Mouse (Mus musculus) adipocyte (in vitro differentiated cells): ENCODE results near the gene Sub1.

Source experiments
- DNase-seq: peaks from one replicate; pipeline ENCODE4 v3.0.0-alpha.2; 2016; ENCODE audit warnings: low spot score

Sub1 gene

DNA sequence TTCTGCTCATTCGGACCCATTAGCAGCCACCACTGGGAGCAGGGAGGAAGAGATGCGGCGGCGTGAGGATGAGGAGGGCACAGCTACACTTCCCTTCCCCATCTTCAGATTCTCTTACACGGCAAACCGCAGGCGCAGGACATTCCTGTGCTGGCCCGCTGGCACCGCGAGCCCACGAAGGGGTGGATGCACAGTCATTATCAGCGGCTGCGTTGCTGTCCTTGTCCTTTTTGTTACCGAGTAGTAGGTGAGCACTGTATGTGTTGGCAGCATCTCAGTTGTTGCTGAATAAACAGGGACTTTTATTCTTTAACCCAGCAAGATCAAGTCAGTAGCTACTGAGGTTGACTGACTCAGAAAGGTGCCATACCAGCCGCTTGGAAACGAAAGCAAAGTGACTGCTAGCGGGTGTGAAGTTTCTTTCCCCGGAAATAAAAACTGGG lies 13.8 kb upstream of the Sub1 start:
- DNase-seq, result no peak

DNA sequence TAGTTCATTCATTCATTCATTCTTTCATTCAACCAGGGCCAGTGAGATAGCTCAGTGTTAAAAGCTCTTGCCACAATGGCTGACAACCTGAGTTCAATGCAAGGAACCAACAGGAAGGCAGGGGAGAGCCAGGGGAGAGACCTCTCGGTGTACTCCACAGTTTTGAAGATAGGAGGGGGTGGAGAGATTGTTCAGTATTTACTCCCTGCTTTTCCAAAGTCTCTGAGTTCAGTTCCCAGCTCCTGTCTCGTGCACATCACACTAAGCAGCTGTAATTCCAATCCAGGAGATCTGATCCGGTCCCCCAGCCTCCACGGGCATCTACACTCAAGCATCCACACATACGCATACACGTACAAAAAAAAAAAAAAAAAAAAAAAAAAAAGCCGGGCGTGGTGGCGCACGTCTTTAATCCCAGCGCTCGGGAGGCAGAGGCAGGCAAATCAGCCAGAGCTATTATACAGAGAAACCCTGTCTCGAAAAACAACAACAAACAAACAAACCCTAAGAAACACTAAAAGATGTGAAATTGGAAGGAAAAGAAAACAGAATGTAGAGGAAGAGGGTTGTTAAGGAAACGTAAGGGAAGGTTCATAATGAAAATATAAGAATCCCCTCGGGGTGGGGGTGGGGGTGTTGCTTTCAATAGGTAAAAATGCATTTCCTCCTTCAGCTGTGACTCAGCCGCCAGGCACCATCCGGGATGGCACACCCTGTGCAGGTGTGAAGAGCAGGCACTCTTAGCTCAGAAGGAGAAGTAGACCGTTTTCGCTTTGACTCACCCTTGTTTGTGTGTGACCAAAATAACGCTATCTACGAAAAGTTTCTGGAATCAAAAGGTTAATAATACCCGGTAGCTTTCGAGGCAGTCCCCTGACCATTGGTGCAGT lies 13.2 kb upstream of the Sub1 start:
- no peak for DNase-seq

DNA sequence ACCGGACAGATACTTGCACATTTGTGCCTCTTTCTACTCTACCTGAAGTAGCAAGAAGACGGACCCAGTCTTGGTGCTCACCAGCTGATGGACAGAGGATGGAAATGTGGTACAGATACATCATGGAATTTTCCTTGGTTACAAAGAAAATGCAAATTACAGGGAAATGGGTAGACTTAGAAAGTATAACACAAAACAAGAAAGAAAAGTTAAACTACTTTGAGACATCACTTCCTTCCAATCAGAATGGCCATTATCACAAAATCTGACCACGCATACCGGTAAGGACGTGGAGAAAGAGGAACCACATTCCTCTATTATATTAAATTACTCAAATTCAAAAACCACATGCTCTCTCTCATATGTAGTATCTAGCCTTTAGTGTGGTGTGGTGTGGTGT lies 12.1 kb upstream of the Sub1 start:
- no peak for DNase-seq

DNA sequence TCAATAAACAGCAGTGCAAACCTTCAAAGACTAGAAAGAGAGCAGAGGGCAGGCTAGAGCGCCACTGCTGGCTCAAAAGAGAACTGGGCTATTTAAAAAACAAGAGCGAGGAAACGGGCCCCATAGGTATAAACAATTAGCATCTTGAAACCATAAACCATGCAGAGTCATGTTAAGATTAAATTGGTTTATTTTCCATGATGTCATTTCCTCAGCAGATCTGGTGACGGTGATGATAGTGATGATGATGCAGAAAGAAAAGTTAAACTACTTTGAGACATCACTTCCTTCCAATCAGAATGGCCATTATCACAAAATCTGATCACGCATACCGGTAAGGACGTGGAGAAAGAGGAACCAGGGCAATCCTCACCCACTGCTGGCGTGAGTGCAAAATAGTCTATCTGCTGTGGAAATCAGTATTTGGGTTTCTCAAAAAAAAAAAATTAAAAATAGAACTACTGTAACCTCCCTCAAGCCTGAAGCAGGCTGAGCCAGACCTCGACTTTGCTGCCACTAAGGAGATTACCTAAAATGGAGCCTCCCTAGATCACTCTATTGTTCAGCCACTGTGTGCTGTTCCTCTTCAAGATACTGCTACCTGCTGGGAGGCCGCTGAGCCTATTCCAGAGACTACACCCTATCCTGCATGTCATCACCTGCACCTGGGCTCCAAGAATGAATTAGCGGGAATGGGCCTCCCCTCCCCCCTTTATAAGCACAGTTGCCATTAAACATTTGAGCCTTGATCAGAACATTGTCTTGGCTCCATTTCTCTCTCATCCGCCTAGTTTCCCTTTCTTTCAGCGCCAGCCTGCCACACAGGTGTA lies 11.4 kb upstream of the Sub1 start:
- DNase-seq, result no peak

DNA sequence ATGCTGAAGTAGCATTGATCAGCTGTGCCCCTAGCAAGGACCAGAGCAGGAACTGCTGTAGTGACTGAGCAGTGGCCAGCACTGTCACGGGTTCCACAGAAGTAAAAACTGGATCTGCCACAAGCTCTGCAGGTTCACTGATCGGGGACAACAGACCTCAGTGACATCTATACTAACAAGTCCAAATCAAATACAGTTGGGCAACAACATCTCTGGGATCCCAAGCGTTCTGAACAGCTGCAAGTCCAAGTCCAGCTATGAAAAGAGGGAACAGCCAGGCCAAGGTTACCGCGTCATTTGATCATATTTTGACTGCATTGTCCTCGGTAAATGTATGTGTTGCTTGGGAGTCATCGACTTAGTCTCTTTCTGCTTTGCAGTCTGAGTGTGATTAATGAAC lies 10.6 kb upstream of the Sub1 start:
- no peak for DNase-seq

DNA sequence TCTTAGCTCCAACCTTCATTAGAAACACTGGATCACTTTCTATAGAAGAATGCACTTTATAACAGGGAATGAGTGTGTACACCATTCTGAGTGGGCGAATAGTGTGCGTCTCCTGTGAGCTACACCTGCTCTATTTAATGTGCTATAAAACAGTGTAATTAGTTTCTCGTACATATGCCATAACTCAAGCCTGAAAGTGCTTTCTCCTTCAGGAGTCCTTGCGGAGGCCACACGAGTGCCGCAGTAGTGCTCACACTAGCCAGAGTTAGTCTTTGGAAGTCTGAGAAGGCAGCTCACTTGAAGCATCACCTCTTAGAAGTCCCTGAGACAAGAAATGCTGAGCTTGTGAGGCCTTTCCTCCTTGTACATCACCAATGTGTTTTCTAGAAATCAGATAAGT lies 9.4 kb upstream of the Sub1 start:
- DNase-seq, result no peak

DNA sequence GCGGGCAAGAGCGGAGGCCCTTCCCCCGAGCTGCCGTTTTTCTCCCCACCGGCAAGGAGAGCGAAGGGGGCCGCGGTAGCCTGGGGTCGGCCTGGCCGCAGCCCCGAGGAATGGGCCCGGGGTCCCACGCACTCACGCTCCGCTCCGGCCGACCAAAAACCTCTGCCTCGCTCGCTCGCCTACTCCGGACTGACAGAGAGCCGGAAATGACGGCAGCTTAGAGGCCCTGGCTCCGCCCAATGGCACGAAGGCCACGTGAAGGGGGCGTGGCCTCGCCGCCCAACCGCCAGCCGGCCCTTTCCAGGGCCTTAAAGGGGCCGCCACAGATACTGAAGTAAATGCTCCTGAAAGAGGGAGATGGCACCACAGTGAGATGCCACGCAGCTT lies 975 bp downstream of the Sub1 start:
- DNase-seq, result peak; percentile 95

DNA sequence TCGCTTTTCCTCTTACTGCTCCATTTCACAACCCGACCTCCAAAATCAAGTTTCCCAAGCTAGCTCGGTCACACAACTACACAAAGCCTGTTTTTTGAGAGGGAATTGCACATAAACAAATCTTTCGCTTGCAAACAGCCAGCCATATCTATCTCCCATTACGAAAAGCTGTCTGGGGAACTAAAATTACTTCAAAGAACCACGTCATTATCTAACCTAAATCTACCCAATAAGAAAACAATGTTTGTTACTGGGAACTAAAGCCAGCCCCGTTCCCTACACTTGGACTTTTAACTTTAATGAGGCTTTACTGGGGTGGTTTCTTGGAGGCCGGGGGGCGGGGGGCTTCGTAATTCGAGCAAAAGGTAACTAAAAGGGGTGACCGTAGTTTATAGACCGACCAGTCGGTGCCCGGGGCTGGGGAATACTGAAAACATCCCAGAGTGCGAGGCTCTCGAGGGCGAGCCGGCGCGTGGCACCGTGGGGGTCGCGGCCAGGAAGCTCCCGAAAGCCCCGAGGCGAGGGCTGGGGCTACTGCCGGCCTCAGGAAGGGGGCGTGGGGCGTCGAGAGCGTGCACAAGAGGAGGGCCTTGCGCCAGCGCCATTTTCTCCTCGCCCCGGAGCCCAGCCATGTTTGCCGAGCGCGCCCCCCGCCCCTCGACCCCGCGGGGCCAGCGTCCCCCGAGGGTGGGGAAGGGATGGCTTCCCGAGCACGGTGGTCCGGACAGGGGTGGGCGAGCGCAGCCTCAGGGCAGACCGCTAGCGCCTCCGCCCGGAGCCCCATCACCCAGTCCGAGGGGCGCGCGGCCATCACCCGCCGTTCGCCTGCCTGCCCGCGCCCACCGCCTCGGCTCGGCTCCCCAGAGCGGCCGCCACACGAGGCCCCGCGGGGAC lies 1.6 kb downstream of the Sub1 start:
- peak; percentile 57 for DNase-seq

DNA sequence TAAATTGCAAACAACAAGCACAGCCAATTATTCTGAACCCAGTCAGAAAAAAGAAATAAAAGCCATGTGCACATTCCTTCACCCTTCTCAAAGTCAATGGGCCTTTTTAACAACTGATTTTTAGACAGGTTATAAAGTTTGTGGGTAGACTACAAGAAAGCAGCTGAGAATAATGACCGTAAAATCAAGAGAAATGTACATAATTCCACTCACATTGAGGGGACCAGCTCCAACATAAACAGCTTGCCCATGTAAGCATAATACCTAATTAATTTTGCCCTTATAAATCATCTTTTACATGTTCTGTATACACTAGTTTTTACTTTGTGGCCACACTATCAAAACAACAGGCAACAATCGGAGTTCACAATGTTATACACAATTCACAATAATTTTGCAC lies 2.8 kb downstream of the Sub1 start:
- no peak for DNase-seq

DNA sequence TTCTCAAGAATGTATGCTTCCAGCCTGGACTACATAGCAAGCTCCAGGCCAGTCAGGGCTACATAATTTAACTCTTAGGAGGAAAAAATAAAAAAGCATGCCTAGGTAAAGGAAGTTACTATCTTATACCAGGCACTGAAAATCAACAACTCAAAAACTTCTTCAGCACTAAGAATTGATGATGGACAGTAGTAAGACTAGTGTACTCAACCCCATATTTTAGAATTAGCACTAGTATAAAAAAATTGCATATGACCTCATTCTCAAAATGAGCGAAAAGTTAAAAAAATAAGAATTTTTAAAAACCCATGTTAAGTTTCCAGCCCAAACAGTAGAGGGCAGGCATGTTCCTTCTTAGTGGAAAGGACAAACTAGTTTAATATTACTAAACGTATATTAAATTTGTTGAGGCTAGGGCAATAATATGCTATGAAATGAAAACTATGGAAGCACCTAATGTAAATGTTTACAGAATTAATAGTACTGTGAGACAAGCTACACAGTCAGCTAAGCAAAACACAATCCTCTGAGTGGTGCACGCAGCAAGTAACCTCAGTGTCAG lies 5.2 kb downstream of the Sub1 start:
- peak; percentile 56 for DNase-seq

DNA sequence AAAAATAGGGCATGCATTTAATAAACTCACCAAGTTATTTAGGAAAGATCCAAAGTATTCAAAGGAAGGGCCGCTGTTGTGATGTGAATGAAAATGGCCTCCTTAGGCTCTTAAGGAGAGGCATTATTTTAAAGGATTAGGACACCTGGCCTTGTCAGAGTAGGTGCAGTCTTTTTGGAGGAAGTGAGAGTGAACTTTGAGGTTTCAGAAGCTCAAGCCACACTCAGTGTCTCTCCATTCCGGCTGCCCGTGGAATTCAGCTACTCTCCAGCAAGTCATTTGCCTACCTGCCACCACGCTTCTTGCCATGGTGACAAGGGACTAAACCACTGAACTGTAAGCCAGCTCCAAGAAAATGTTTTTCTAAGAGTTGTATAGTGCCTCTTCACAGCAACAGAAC lies 8.2 kb downstream of the Sub1 start:
- no peak for DNase-seq

DNA sequence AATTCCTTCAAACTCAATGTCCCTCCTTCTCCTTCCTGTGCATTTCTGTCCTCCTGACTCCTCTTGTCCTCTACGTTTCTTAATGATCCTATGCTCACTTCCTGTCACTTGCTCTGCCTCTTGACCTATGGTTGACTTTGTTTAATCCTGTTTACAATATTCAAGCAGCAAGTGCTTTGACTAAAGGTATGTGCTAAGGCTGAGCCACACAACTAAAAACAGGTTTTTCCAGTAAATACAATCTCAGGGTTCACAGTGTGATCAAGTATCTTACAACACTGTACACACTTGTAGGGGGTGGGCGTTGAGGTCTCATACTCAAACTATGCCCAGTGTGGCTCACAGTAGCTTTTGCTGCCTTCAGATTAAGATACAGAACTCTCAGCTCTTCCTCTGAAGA lies 8.9 kb downstream of the Sub1 start:
- no peak for DNase-seq

DNA sequence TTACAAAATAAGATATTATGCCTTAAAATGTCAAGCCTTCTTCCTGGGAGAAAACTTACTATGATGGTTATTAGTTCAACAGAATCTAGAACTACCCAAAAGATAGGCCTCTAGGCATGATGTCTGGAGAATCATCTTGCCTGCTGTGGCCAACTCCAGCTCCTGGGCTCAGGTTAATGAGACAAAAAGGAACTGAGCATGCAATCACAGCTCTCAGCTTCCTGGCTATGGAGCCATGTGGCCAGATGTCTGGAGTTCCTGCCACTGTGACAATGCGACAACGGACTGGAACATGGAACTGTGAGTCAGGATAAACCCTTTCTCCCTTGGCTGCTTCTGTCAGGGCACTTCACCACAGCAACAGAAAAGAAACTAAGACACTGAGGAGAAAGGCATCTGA lies 14.8 kb downstream of the Sub1 start:
- DNase-seq, result no peak

DNA sequence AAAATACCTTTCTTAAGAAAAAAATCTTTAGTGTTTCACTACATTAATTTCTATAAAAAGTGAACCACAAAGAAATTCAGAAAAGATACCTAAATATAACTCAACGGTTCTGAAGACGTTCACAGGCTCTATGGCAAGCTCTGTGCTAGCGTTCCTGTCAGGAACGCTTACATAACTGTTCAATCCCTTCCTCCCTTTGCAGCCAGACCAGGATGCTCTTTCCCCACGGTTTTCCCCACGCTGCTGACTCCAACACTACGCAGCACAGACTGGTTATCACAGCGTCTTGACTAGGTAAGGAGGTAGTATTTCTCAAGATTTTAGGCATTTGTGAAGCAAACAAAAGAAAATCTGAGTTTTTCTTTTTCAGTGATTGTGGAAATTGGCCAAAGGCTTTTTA lies 15.3 kb downstream of the Sub1 start:
- no peak for DNase-seq

DNA sequence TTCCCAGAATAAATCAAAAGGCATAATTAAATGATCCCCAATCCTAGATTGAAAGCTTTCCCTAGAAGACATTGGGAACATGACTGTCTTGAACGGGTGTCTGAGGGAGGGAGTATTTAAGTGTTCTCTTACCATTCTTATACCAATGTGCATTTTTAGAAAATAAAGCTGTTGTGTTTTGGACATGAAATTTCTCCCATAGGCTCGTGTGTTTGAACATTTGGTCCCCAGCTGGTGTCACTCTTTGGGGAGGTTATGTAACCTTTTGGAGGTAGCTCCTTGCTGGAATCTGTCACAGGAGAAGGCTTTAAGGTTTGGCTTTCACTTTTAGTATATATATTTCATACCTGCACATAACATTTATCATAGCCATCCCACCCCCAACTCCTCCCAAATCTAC lies 18.6 kb downstream of the Sub1 start:
- DNase-seq, result no peak

DNA sequence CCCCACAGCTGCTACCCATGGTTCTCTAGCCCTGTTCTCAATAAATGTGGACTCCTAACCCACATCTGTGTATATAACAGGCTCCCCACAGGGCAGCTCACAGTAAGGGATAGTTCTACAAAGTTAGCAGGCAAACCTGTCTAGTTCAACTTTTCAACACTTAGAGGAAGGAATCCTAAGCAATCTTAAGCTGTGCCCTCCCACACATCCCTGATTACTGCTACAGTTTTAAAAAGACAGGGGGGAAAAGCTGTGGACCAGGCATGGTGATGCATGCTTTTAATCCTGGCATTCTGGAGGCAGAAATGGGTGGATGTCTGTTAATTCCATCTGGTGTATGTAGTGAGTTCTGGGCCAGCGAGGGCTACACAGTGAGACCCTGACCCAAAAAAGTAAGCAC lies 19.7 kb downstream of the Sub1 start:
- no peak for DNase-seq

DNA sequence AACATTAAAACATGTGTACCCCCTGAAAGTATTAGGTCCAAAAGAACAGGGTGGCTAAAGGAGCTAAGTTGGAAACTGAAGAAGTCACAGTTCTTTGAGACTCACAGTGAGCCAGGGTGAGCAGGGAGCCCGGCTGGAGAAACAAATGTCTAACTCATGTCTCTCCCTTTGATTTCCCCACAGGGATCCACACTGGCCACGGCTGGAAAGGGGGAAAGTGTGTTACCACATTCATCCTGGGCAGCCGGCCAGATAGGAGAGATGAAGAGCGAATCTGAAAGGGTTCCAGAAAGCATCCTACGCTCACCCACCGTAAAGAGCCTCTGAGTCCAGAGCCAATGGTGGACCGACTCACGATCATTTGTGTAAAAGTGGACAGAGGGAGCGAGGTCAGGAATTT lies 20.9 kb downstream of the Sub1 start:
- DNase-seq, result no peak

DNA sequence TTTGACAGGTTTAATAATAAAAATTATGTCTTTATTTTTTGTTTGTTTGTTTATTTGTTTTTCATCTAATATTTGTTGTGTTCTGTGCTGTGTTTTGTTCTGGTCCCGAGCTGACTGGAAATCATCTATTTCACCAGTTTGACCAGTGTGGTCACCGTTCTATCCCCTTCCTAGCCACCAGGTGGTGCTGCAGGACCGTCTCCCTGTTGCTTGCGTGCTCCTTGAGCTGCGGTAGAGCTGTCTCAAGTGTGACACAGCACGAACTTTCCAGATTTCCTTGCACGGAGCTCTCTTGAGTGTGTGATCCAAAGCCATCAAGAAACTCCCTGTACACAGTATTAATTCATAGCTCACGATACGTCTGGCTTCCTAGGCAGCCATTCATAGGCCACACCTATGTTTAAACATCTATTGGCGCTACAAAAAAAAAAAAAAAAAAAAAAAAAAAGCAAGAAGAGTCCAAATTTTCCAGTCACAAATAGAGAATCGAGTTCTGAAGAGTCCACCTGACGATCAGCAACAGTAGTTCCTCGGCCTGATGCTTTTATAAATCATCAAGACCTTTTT lies 24.8 kb downstream of the Sub1 start:
- peak; percentile 86 for DNase-seq

DNA sequence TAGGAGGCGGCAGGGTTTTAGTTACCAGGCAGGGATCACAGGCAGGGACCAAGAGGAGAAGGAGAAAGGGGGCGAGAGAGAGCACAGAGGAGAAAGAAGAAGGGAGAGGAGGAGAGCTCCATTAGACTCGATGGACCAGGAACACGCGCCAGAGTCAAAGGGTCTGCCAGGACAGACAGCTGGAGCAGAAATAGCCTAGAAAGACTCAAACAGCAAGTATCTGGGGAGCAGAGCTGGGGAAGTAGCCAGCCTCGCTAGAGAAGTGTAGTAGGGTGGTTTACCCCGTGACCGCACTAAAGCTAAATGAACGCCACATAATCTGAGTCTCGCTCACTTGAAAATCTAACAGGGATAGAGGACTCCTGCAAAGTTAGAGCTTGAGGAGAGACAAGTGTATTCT lies 26.2 kb downstream of the Sub1 start:
- no peak for DNase-seq

DNA sequence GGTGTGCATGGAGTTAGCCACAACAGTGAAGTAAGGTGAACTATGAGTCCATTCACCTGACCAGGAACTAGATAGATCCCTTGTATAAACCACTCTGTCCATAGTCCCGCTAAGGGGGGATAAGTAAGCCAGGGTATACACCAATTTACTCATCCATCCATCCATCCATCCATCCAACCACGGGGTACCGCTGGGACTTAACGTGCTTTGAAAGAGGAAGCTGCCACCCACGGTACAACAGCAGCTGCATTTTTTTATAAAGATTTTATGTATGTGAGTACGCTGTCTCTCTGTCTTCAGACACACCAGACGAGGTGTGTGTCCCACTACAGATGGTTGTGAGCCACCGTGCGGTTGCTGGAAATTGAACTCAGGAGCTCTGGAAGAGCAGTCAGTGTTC lies 27.9 kb downstream of the Sub1 start:
- DNase-seq, result no peak

DNA sequence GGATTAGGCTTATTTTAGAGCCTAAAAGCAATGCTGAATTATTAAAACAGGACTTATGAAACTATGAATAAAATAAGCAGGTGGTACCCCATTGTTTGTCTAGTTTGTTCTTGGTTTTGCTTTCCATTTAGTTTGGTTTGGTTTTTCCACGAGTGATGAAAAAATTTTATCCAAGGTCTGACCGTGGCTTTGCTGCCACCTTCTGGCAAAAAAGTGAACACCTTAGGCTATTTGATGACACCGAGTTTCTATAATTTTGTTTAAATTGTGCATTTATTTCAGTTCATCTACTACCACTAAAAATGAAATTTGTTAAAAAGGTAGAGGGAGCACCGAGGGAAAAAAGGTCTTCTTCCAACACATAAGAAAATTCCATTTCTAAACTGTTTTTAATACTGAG lies 30.4 kb downstream of the Sub1 start:
- peak; percentile 77 for DNase-seq
